Mouse (Mus musculus) olfactory bulb, adult 2 months (tissue): Measurements from ENCODE around the gene Olfr323. TPM values are rescaled to one million over a fixed set of nuclear protein-coding genes. Genes with fewer than 3 reads are reported as not detected.

Experiments
- H3K27ac ChIP-seq: fragments of 200-500 bp; 2 replicates; pipeline ENCODE4 v1.5.1; 2012; ENCODE audit warnings: low read depth, low read length; ENCODE audit not compliant: insufficient read depth
- H3K4me1 ChIP-seq: fragments of 200-500 bp; 2 replicates; pipeline ENCODE4 v1.6.1; 2012; ENCODE audit warnings: low read length; ENCODE audit not compliant: control insufficient read depth, insufficient read depth
- H3K4me3 ChIP-seq: fragments of 200-500 bp; 2 replicates; pipeline ENCODE4 v1.5.1; 2012; ENCODE audit warnings: mild to moderate bottlenecking, low read depth, low read length, moderate library complexity; ENCODE audit not compliant: insufficient read depth
- CTCF ChIP-seq: fragments of 200-500 bp; IDR thresholded peaks from 2 replicates; pipeline ENCODE4 v1.5.1; 2012; ENCODE audit warnings: low read depth, mild to moderate bottlenecking, low read length, moderate library complexity; ENCODE audit not compliant: insufficient read depth
- POLR2A ChIP-seq: fragments of 200-500 bp; IDR thresholded peaks from 2 replicates; pipeline ENCODE4 v1.6.1; 2012; ENCODE audit warnings: mild to moderate bottlenecking, low read depth, low read length, moderate library complexity; ENCODE audit not compliant: insufficient read depth
- WGBS: fragments of 180-500 bp; shearing (Covaris S2); methylation state at CpG from one replicate; pipeline ENCODE4 v1.1.7; 2018; 5-methylcytosine and 5-hydroxymethylcytosine counted together
- polyA plus RNA-seq: library from polyadenylated mRNA; stranded (reverse); fragments of >200 nt; gene quantifications from 2 replicates; pipeline ENCODE4 v1.2.4, GENCODE M21; 2012; ENCODE audit warnings: low replicate concordance; ENCODE audit not compliant: missing spikeins, insufficient read depth, insufficient read length

Olfr323 gene
- polyA plus RNA-seq, 1 experiment = not detected

GRCm38 (mm10) chr11:58638176-58638701 is 7.9 kb upstream of the Olfr323 start:
- H3K4me1 ChIP-seq = peaks cover 7% of the 10 kb centered on the region
- WGBS = 49% methylated on average over 7 of the region's 7 CpGs
- H3K4me3 ChIP-seq = no peak overlapping the region
- TF ChIP-seq CTCF = no peak
- TF ChIP-seq POLR2A = no peak
- H3K27ac ChIP-seq = no peak overlapping the region

GRCm38 (mm10) chr11:58636376-58636977 is 6.2 kb upstream of the Olfr323 start:
- TF ChIP-seq CTCF (peak; percentile 64), POLR2A (no peak)
- WGBS = 10% methylated on average over 4 of the region's 4 CpGs
- Histone ChIP-seq H3K4me3 (no peak overlapping the region), H3K4me1 (peaks cover 7% of the 10 kb centered on the region), H3K27ac (no peak overlapping the region)

GRCm38 (mm10) chr11:58634878-58635277 is 4.6 kb upstream of the Olfr323 start:
- TF ChIP-seq CTCF (no peak), POLR2A (no peak)
- WGBS = 62% methylated on average over 4 of the region's 4 CpGs
- H3K4me3 ChIP-seq = no peak overlapping the region
- no peak overlapping the region for H3K27ac ChIP-seq
- no peaks in the 10 kb centered on the region for H3K4me1 ChIP-seq

GRCm38 (mm10) chr11:58626146-58626545 is 4.2 kb downstream of the Olfr323 start:
- no peak overlapping the region for H3K4me3 ChIP-seq
- no peak overlapping the region for H3K27ac ChIP-seq
- no peak for TF ChIP-seq POLR2A
- TF ChIP-seq CTCF = no peak
- WGBS = 37% methylated on average over 4 of the region's 4 CpGs
- H3K4me1 ChIP-seq = no peaks in the 10 kb centered on the region

GRCm38 (mm10) chr11:58618793-58619192 is 11.5 kb downstream of the Olfr323 start:
- H3K4me1 ChIP-seq = no peaks in the 10 kb centered on the region
- H3K4me3 ChIP-seq = no peak overlapping the region
- TF ChIP-seq CTCF = no peak
- no peak for TF ChIP-seq POLR2A
- WGBS = 69% methylated on average over 6 of the region's 6 CpGs
- no peak overlapping the region for H3K27ac ChIP-seq

GRCm38 (mm10) chr11:58618369-58618768 is 11.9 kb downstream of the Olfr323 start:
- no peak overlapping the region for H3K27ac ChIP-seq
- WGBS = 70% methylated on average over 3 of the region's 3 CpGs
- no peak for TF ChIP-seq CTCF
- TF ChIP-seq POLR2A = no peak
- no peaks in the 10 kb centered on the region for H3K4me1 ChIP-seq
- no peak overlapping the region for H3K4me3 ChIP-seq

- 92% methylated on average over 4 of the region's 4 CpGs for WGBS
- TF ChIP-seq CTCF (no peak), POLR2A (no peak)
- Histone ChIP-seq H3K27ac (no peak within 1 kb of the TSS), H3K4me3 (no peak within 1 kb of the TSS), H3K4me1 (no peaks in the 10 kb centered on the region)
These were observed 14.3 kb downstream of the Olfr323 start, which contains the start of gene 2210407C18Rik for GRCm38 (mm10) chr11:58615975-58616374. Gene 2210407C18Rik, minus strand, starts transcription at chr11:58616075.

- TF ChIP-seq CTCF (no peak), POLR2A (no peak)
- H3K27ac ChIP-seq = no peak overlapping the region
- H3K4me1 ChIP-seq = no peaks in the 10 kb centered on the region
- no peak overlapping the region for H3K4me3 ChIP-seq
These were observed 15.8 kb downstream of the Olfr323 start for GRCm38 (mm10) chr11:58614526-58614925.

GRCm38 (mm10) chr11:58613359-58613758 is 16.9 kb downstream of the Olfr323 start:
- 63% methylated on average over 3 of the region's 3 CpGs for WGBS
- no peak overlapping the region for H3K27ac ChIP-seq
- no peak for TF ChIP-seq POLR2A
- no peak for TF ChIP-seq CTCF
- no peak overlapping the region for H3K4me3 ChIP-seq
- H3K4me1 ChIP-seq = no peaks in the 10 kb centered on the region

GRCm38 (mm10) chr11:58607030-58607429 is 23.3 kb downstream of the Olfr323 start:
- Histone ChIP-seq H3K4me1 (no peaks in the 10 kb centered on the region), H3K27ac (no peak overlapping the region), H3K4me3 (no peak overlapping the region)
- 65% methylated on average over 6 of the region's 6 CpGs for WGBS
- no peak for TF ChIP-seq CTCF
- TF ChIP-seq POLR2A = no peak
